Mouse (Mus musculus) skeletal muscle tissue, adult 2 months (tissue): Measurements from ENCODE around the gene Steap1.

Source experiments
- DNase-seq: peaks from one replicate; pipeline ENCODE4 v3.0.0-alpha.2; 2012; ENCODE audit warnings: low read depth, low spot score

The Steap1 gene

GRCm38 (mm10) chr5:5688228-5688627 lies 60.9 kb downstream of the Steap1 start:
- DNase-seq: no peak

GRCm38 (mm10) chr5:5686973-5687372 lies 62.2 kb downstream of the Steap1 start:
- no peak for DNase-seq
